Mouse (Mus musculus): Measurements from ENCODE around the gene Sfta2. TPM values are rescaled to one million over a fixed set of nuclear protein-coding genes. Genes with fewer than 3 reads are reported as not detected.

The Sfta2 gene
- polyA plus RNA-seq, 2 experiments, result not detected

DNA sequence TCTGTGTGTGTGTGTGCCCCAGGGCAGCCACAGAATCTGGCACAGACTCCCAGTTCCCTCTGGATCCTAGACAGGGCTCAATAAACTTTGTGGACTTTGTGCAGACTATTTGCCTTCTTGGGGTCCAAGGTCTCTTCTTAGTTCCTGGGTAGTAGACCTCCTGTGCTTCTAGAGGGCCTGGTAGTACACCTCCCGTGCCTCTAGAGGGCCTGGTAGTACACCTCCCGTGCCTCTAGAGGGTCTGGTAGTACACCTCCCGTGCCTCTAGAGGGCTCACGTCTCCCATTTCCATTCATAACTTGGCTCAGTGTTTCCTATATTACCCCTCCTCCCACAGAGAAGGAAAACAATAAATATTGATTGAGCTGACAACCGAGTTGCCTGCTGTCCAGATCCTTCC lies 44.5 kb upstream of the Sfta2 start:
- no peak overlapping the region for H3K9ac ChIP-seq (replicated peaks)
- H3K4me2 ChIP-seq (ENCODE audit: low read depth), result no peak overlapping the region
- H3K27ac ChIP-seq, result no peak overlapping the region
- no peaks in the 10 kb centered on the region for H3K27me3 ChIP-seq (ENCODE audit: control insufficient read depth, insufficient read depth, low read length)
- 20% methylated on average over 5 of the region's 5 CpGs for WGBS (ENCODE audit: insufficient replicate concordance)
- no peak for ATAC-seq (ENCODE audit: insufficient read depth)
- TF ChIP-seq EP300 (IDR thresholded peaks at IDR 0.05; ENCODE audit: low read depth), result no peak
- TF ChIP-seq CTCF (IDR thresholded peaks at IDR 0.05; ENCODE audit: low read depth), result peak; percentile 81
- DNase-seq (ENCODE audit: low read depth in 3 of 3, low spot score in 3 of 3), result no peak
- H3K9me3 ChIP-seq (ENCODE audit: control insufficient read depth, low read length), result no peaks in the 10 kb centered on the region
- no peaks in the 10 kb centered on the region for H3K36me3 ChIP-seq (replicated peaks; ENCODE audit: control insufficient read depth, insufficient read depth, low read depth)
- no peak overlapping the region for H3K4me3 ChIP-seq (ENCODE audit: insufficient read depth in 1 of 2, low read depth in 2 of 2, low read length in 2 of 2)
- no peaks in the 10 kb centered on the region for H3K4me1 ChIP-seq (replicated peaks; ENCODE audit: control insufficient read depth in 2 of 2, insufficient read depth in 2 of 2, low read length in 1 of 2)

DNA sequence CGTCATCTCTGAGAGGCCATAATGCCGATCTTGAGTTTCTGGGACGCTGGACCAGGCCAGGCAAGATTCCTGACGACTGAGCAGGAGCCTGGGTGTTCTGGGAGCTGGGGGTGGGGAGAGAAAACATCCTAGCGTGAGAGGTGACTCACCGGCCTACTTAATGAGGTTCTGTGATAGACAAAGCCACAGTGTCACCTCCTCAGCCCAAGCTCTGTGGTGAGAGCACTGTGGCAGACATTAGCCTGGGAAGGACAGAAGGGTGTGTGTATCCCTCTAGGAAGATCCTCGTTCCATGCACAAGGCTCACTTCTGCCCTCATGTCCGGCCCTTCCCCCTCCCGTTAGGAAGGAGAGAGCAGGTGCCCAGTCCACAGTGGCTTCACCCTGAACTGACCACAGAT lies 44.0 kb upstream of the Sfta2 start:
- no peak for DNase-seq (ENCODE audit: low read depth in 3 of 3, low spot score in 3 of 3)
- Histone ChIP-seq H3K4me3 (ENCODE audit: insufficient read depth in 1 of 2, low read depth in 2 of 2, low read length in 2 of 2) (no peak overlapping the region), H3K4me2 (ENCODE audit: low read depth) (no peak overlapping the region), H3K36me3 (replicated peaks; ENCODE audit: control insufficient read depth, insufficient read depth, low read depth) (no peaks in the 10 kb centered on the region), H3K27ac (no peak overlapping the region), H3K9me3 (ENCODE audit: control insufficient read depth, low read length) (no peaks in the 10 kb centered on the region), H3K9ac (replicated peaks) (no peak overlapping the region), H3K4me1 (replicated peaks; ENCODE audit: control insufficient read depth in 2 of 2, insufficient read depth in 2 of 2, low read length in 1 of 2) (no peaks in the 10 kb centered on the region), H3K27me3 (ENCODE audit: control insufficient read depth, insufficient read depth, low read length) (no peaks in the 10 kb centered on the region)
- no peak for ATAC-seq (ENCODE audit: insufficient read depth)
- 66% methylated on average over 9 of the region's 9 CpGs for WGBS (ENCODE audit: insufficient replicate concordance)
- no peak for TF ChIP-seq EP300 (IDR thresholded peaks at IDR 0.05; ENCODE audit: low read depth)
- no peak for TF ChIP-seq CTCF (IDR thresholded peaks at IDR 0.05; ENCODE audit: low read depth)

DNA sequence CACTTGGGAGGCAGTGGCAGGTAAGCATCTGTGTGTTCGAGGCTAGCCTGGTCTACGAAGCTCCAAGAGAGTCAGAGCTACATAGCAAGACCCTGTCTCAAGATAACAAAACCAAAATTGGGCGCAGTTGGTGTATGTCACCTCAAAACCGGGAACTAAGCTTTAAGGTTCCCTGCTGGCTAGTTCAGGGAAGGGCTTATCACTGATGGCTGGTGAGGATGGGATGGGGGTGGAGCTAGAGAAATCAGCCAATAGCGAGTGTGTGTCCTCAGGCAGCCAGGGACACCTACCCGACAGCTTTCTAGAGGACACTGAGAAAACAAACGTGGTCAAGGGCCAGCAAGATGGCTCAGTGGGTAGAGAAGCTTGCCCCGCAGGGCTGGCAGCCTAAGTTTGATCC lies 43.1 kb upstream of the Sfta2 start:
- 35% methylated on average over 8 of the region's 8 CpGs for WGBS (ENCODE audit: insufficient replicate concordance)
- Histone ChIP-seq H3K27me3 (ENCODE audit: control insufficient read depth, insufficient read depth, low read length) (no peaks in the 10 kb centered on the region), H3K4me1 (replicated peaks; ENCODE audit: control insufficient read depth in 2 of 2, insufficient read depth in 2 of 2, low read length in 1 of 2) (no peaks in the 10 kb centered on the region), H3K4me2 (ENCODE audit: low read depth) (no peak overlapping the region), H3K36me3 (replicated peaks; ENCODE audit: control insufficient read depth, insufficient read depth, low read depth) (no peaks in the 10 kb centered on the region), H3K9me3 (ENCODE audit: control insufficient read depth, low read length) (no peaks in the 10 kb centered on the region), H3K9ac (replicated peaks) (no peak overlapping the region), H3K27ac (no peak overlapping the region), H3K4me3 (ENCODE audit: insufficient read depth in 1 of 2, low read depth in 2 of 2, low read length in 2 of 2) (no peak overlapping the region)
- DNase-seq (ENCODE audit: low read depth in 3 of 3, low spot score in 3 of 3) (no peak), ATAC-seq (ENCODE audit: insufficient read depth) (no peak)
- TF ChIP-seq CTCF (IDR thresholded peaks at IDR 0.05; ENCODE audit: low read depth), result no peak
- TF ChIP-seq EP300 (IDR thresholded peaks at IDR 0.05; ENCODE audit: low read depth), result no peak

DNA sequence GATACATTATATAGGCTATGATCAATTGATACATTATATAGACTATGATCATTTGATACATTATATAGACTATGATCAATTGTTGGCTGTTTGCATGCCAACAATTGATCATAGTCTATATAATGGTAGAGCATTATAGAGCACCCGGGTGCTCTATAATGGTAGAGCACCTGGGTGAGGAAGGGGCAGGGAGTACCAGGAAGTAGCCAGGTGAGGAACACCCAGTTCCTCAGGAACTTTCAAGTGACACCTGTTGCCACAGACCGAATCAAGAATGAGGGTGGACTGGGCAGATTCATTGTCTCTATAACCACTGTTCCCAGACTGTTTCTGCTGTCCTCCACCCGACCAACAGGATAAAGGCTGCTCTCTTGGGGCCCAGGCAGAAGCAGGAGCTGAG lies 34.2 kb upstream of the Sfta2 start, which contains the start of gene 2300002M23Rik:
2300002M23Rik (plus strand) TSS at position 301 of the 400 bp plus-strand sequence.
- no peak within 1 kb of the TSS for H3K9ac ChIP-seq (replicated peaks)
- H3K36me3 ChIP-seq (replicated peaks; ENCODE audit: control insufficient read depth, insufficient read depth, low read depth), result no peaks in the 10 kb centered on the region
- H3K4me2 ChIP-seq (ENCODE audit: low read depth), result no peak within 1 kb of the TSS
- no peak within 1 kb of the TSS for H3K27ac ChIP-seq
- ATAC-seq (ENCODE audit: insufficient read depth) (no peak), DNase-seq (ENCODE audit: low read depth in 3 of 3, low spot score in 3 of 3) (no peak)
- TF ChIP-seq EP300 (IDR thresholded peaks at IDR 0.05; ENCODE audit: low read depth) (no peak), CTCF (IDR thresholded peaks at IDR 0.05; ENCODE audit: low read depth) (no peak)
- WGBS (ENCODE audit: insufficient replicate concordance), result 34% methylated on average over 3 of the region's 3 CpGs
- no peak within 1 kb of the TSS for H3K4me3 ChIP-seq (ENCODE audit: insufficient read depth in 1 of 2, low read depth in 2 of 2, low read length in 2 of 2)
- H3K27me3 ChIP-seq (ENCODE audit: control insufficient read depth, insufficient read depth, low read length), result peaks cover 10% of the 10 kb centered on the region
- no peaks in the 10 kb centered on the region for H3K9me3 ChIP-seq (ENCODE audit: control insufficient read depth, low read length)
- H3K4me1 ChIP-seq (replicated peaks; ENCODE audit: control insufficient read depth in 2 of 2, insufficient read depth in 2 of 2, low read length in 1 of 2), result no peaks in the 10 kb centered on the region

DNA sequence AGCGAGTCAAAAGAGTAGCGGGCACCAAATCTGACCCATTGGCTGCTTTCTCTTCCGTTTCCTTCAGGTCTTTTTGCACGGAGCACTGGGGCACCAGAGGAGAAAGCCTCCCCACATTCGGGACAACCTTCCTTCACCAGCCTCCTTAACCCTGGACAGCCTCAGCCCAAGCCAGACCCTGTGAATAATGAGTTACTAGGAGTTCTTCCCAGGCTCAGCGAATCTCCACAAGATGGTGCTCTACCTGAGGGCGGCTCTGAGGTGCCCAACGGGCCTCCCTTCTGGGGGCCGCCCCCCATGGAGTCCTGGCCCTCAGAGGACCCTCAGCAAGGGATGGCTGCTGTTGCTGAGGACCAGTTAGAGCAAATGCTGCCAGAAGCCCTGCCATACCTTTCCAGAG lies 33.6 kb upstream of the Sfta2 start:
- Histone ChIP-seq H3K9me3 (ENCODE audit: control insufficient read depth, low read length) (no peaks in the 10 kb centered on the region), H3K36me3 (replicated peaks; ENCODE audit: control insufficient read depth, insufficient read depth, low read depth) (no peaks in the 10 kb centered on the region), H3K4me1 (replicated peaks; ENCODE audit: control insufficient read depth in 2 of 2, insufficient read depth in 2 of 2, low read length in 1 of 2) (no peaks in the 10 kb centered on the region), H3K27ac (no peak overlapping the region), H3K9ac (replicated peaks) (no peak overlapping the region), H3K4me3 (ENCODE audit: insufficient read depth in 1 of 2, low read depth in 2 of 2, low read length in 2 of 2) (no peak overlapping the region), H3K4me2 (ENCODE audit: low read depth) (no peak overlapping the region), H3K27me3 (ENCODE audit: control insufficient read depth, insufficient read depth, low read length) (peaks cover 10% of the 10 kb centered on the region)
- TF ChIP-seq CTCF (IDR thresholded peaks at IDR 0.05; ENCODE audit: low read depth), result no peak
- no peak for TF ChIP-seq EP300 (IDR thresholded peaks at IDR 0.05; ENCODE audit: low read depth)
- 17% methylated on average over 9 of the region's 9 CpGs for WGBS (ENCODE audit: insufficient replicate concordance)
- DNase-seq (ENCODE audit: low read depth in 3 of 3, low spot score in 3 of 3) (no peak), ATAC-seq (ENCODE audit: insufficient read depth) (no peak)

Measured in liver, embryonic 14.5 days (tissue).